Mouse (Mus musculus) small intestine, adult 2 months (tissue): ENCODE measurements around the gene Gm5129.

ENCODE experiments used
- CTCF ChIP-seq: fragments of 200-500 bp; IDR thresholded peaks from 2 replicates; pipeline ENCODE4 v1.5.1; 2012; ENCODE audit warnings: low read depth, mild to moderate bottlenecking, control low read depth, inconsistent platforms, low read length, moderate library complexity, mixed read lengths; ENCODE audit not compliant: insufficient replicate concordance, insufficient read length; ENCODE audit errors: extremely low read depth
- POLR2A ChIP-seq: fragments of 200-500 bp; IDR thresholded peaks from 2 replicates; pipeline ENCODE4 v1.6.1; 2012; ENCODE audit warnings: low read depth, mild to moderate bottlenecking, control low read depth, inconsistent platforms, low read length, moderate library complexity

- no peak for TF ChIP-seq POLR2A
- no peak for TF ChIP-seq CTCF
Measured at GRCm38 (mm10) chr5:29740651-29741050, 4.9 kb upstream of the Gm5129 start.
